Mouse (Mus musculus): ENCODE measurements around the gene Map3k6.

Map3k6 gene

GRCm38 (mm10) chr4:133217641-133218040, 23.0 kb upstream of the Map3k6 start:
- peak; percentile 72 for DNase-seq

GRCm38 (mm10) chr4:133218745-133219144, 21.9 kb upstream of the Map3k6 start:
- DNase-seq = no peak

- no peak for DNase-seq
These were observed 20.0 kb upstream of the Map3k6 start for GRCm38 (mm10) chr4:133220656-133221055.

GRCm38 (mm10) chr4:133221701-133222100, 18.9 kb upstream of the Map3k6 start:
- DNase-seq = no peak

GRCm38 (mm10) chr4:133223875-133224274, 16.7 kb upstream of the Map3k6 start:
- DNase-seq = no peak

GRCm38 (mm10) chr4:133226073-133226472, 14.5 kb upstream of the Map3k6 start:
- DNase-seq = no peak

GRCm38 (mm10) chr4:133227636-133228035, 13.0 kb upstream of the Map3k6 start:
- no peak for DNase-seq

GRCm38 (mm10) chr4:133229582-133229981, 11.0 kb upstream of the Map3k6 start:
- no peak for DNase-seq

- DNase-seq = no peak
These were observed 7.2 kb upstream of the Map3k6 start for GRCm38 (mm10) chr4:133233285-133233976.

GRCm38 (mm10) chr4:133234771-133235170, 5.8 kb upstream of the Map3k6 start:
- no peak for DNase-seq

GRCm38 (mm10) chr4:133235415-133235814, 5.2 kb upstream of the Map3k6 start:
- DNase-seq = no peak

GRCm38 (mm10) chr4:133237911-133238310, 2.7 kb upstream of the Map3k6 start:
- no peak for DNase-seq

- peak; percentile 90 for DNase-seq
These were observed 603 bp downstream of the Map3k6 start for GRCm38 (mm10) chr4:133240934-133241908.

- no peak for DNase-seq
These were observed 1.3 kb downstream of the Map3k6 start for GRCm38 (mm10) chr4:133241910-133242309.

GRCm38 (mm10) chr4:133242710-133243109, 2.1 kb downstream of the Map3k6 start:
- DNase-seq = no peak

- DNase-seq = no peak
These were observed 2.9 kb downstream of the Map3k6 start for GRCm38 (mm10) chr4:133243538-133243937.

GRCm38 (mm10) chr4:133244289-133244688, 3.7 kb downstream of the Map3k6 start:
- no peak for DNase-seq

- no peak for DNase-seq
These were observed 6.5 kb downstream of the Map3k6 start for GRCm38 (mm10) chr4:133247072-133247471.

GRCm38 (mm10) chr4:133247806-133248449, 7.3 kb downstream of the Map3k6 start:
- no peak for DNase-seq

GRCm38 (mm10) chr4:133250609-133251008, 10.0 kb downstream of the Map3k6 start:
- DNase-seq = peak; percentile 82

- DNase-seq = no peak
These were observed 10.6 kb downstream of the Map3k6 start for GRCm38 (mm10) chr4:133251214-133251613.

GRCm38 (mm10) chr4:133252089-133252488, 11.5 kb downstream of the Map3k6 start:
- DNase-seq = no peak

- no peak for DNase-seq
These were observed 12.8 kb downstream of the Map3k6 start for GRCm38 (mm10) chr4:133253412-133253811.
